Mouse (Mus musculus) central nervous system, embryonic 18 days (tissue): Measurements from ENCODE around the gene Foxs1. TPM values are rescaled to one million over a fixed set of nuclear protein-coding genes. Genes with fewer than 3 reads are reported as not detected.

Experiments
- polyA plus RNA-seq: library from polyadenylated mRNA; depleted of rRNA; stranded (reverse); fragments of >200 nt; gene quantifications from 2 replicates; pipeline ENCODE4 v1.2.3, GENCODE M21; 2012; rRNA removed

Gene Foxs1
- polyA plus RNA-seq, result 3.5 TPM in 2 replicates

GRCm38 (mm10) chr2:152933048-152933447, at the start of gene Foxs1:
Foxs1 (minus strand) TSS chr2:152933208.

GRCm38 (mm10) chr2:152962091-152962793, 29.2 kb upstream of the Foxs1 start, which contains the start of gene Ttll9:
Ttll9 (plus strand) TSS chr2:152962485.

GRCm38 (mm10) chr2:152951065-152951849, 18.2 kb upstream of the Foxs1 start, which contains the start of gene Dusp15:
Dusp15 (minus strand) TSS chr2:152951698.

GRCm38 (mm10) chr2:152911031-152911430, 22.0 kb downstream of the Foxs1 start, which contains the start of gene Mylk2:
Mylk2 (plus strand) TSS chr2:152911352.

Other genes starting within 250 kb of the Foxs1 start
- gene Mcts2, start 246.2 kb downstream of the Foxs1 start, polyA plus RNA-seq, result 23.9 and 25.3 TPM in 2 replicates
- 104 and 112 TPM in 2 replicates for gene Id1, start 197.0 kb downstream of the Foxs1 start, polyA plus RNA-seq
- 6.7 and 6.9 TPM in 2 replicates for gene Cox4i2, start 179.0 kb downstream of the Foxs1 start, polyA plus RNA-seq
- gene Bcl2l1, start 101.5 kb downstream of the Foxs1 start, polyA plus RNA-seq, result 91.7 and 101 TPM in 2 replicates
- gene Tpx2, start 85.2 kb downstream of the Foxs1 start, polyA plus RNA-seq, result 11.6 and 12.9 TPM in 2 replicates
- 0.05 and 0.56 TPM in 2 replicates for gene Mylk2, start 21.9 kb downstream of the Foxs1 start, polyA plus RNA-seq
- gene Dusp15, start 18.5 kb upstream of the Foxs1 start, polyA plus RNA-seq, result 29.4 and 31.8 TPM in 2 replicates
- 6.4 and 7.7 TPM in 2 replicates for gene Ttll9, start 29.3 kb upstream of the Foxs1 start, polyA plus RNA-seq
- 179 and 180 TPM in 2 replicates for gene Pdrg1, start 82.2 kb upstream of the Foxs1 start, polyA plus RNA-seq
- gene Xkr7, start 98.6 kb upstream of the Foxs1 start, polyA plus RNA-seq, result 10.2 and 10.7 TPM in 2 replicates
- 8.0 and 9.5 TPM in 2 replicates for gene Ccm2l, start 132.7 kb upstream of the Foxs1 start, polyA plus RNA-seq
- 4.9 and 6.5 TPM in 2 replicates for gene Hck, start 175.3 kb upstream of the Foxs1 start, polyA plus RNA-seq
- 53.8 and 57.1 TPM in 2 replicates for gene Tm9sf4, start 228.1 kb upstream of the Foxs1 start, polyA plus RNA-seq